Mouse (Mus musculus): ENCODE data around the gene Baiap2. TPM values are rescaled to one million over a fixed set of nuclear protein-coding genes. Genes with fewer than 3 reads are reported as not detected.

Gene Baiap2
- polyA plus RNA-seq, 1 experiment from 2014 or later = 11.0 TPM

GRCm38 (mm10) chr11:119982236-119982635 is 39.7 kb downstream of the Baiap2 start:
- ATAC-seq (ENCODE audit: low FRiP score, low TSS enrichment) = no peak
- no peaks in the 10 kb centered on the region for H3K9me3 ChIP-seq (ENCODE audit: control insufficient read depth, low read length)

GRCm38 (mm10) chr11:119983151-119983550 is 40.6 kb downstream of the Baiap2 start:
- Histone ChIP-seq H3K4me3 (replicated peaks; ENCODE audit: low read depth, low read length) (no peak overlapping the region), H3K36me3 (ENCODE audit: control insufficient read depth, insufficient read depth, low read length) (no peaks in the 10 kb centered on the region), H3K4me2 (ENCODE audit: low read length) (no peak overlapping the region), H3K27ac (replicated peaks; ENCODE audit: low read depth, low read length) (no peak overlapping the region), H3K9ac (replicated peaks; ENCODE audit: low read length) (no peak overlapping the region), H3K4me1 (ENCODE audit: control insufficient read depth, insufficient read depth, low read length) (no peaks in the 10 kb centered on the region; the same call in 1 of the 2 replicates), H3K9me3 (ENCODE audit: control insufficient read depth, low read length) (no peaks in the 10 kb centered on the region), H3K27me3 (ENCODE audit: control insufficient read depth, insufficient read depth, low read length) (no peaks in the 10 kb centered on the region)
- WGBS = 96% methylated on average over 2 of the region's 2 CpGs
- peak; percentile 30 for DNase-seq
- no peak for ATAC-seq (ENCODE audit: low FRiP score, low TSS enrichment)

More at GRCm38 (mm10) chr11:119982236-119982635, 39.7 kb downstream of the Baiap2 start:
- Histone ChIP-seq H3K9ac (replicated peaks; ENCODE audit: low read length) (no peak overlapping the region), H3K27ac (replicated peaks; ENCODE audit: low read depth, low read length) (no peak overlapping the region), H3K4me3 (replicated peaks; ENCODE audit: low read depth, low read length) (no peak overlapping the region), H3K4me2 (ENCODE audit: low read length) (no peak overlapping the region), H3K27me3 (ENCODE audit: control insufficient read depth, insufficient read depth, low read length) (no peaks in the 10 kb centered on the region), H3K4me1 (ENCODE audit: control insufficient read depth, insufficient read depth, low read length) (no peaks in the 10 kb centered on the region), H3K36me3 (ENCODE audit: control insufficient read depth, insufficient read depth, low read length) (no peaks in the 10 kb centered on the region)
- DNase-seq = no peak
- WGBS = 84% methylated on average over 3 of the region's 3 CpGs

GRCm38 (mm10) chr11:119986751-119987425 is 44.3 kb downstream of the Baiap2 start:
- Histone ChIP-seq H3K9me3 (ENCODE audit: control insufficient read depth, low read length) (no peaks in the 10 kb centered on the region), H3K27me3 (ENCODE audit: control insufficient read depth, insufficient read depth, low read length) (no peaks in the 10 kb centered on the region), H3K4me1 (ENCODE audit: control insufficient read depth, insufficient read depth, low read length) (peaks cover 17% of the 10 kb centered on the region), H3K4me2 (ENCODE audit: low read length) (no peak overlapping the region), H3K9ac (replicated peaks; ENCODE audit: low read length) (no peak overlapping the region), H3K27ac (replicated peaks; ENCODE audit: low read depth, low read length) (no peak overlapping the region), H3K36me3 (ENCODE audit: control insufficient read depth, insufficient read depth, low read length) (no peaks in the 10 kb centered on the region), H3K4me3 (replicated peaks; ENCODE audit: low read depth, low read length) (no peak overlapping the region)
- ATAC-seq (ENCODE audit: low FRiP score, low TSS enrichment) = no peak
- WGBS = 90% methylated on average over 9 of the region's 9 CpGs
- DNase-seq = no peak

- Histone ChIP-seq H3K4me1 (ENCODE audit: control insufficient read depth, insufficient read depth, low read length) (peaks cover 17% of the 10 kb centered on the region), H3K9ac (replicated peaks; ENCODE audit: low read length) (no peak overlapping the region), H3K4me3 (replicated peaks; ENCODE audit: low read depth, low read length) (no peak overlapping the region), H3K9me3 (ENCODE audit: control insufficient read depth, low read length) (no peaks in the 10 kb centered on the region), H3K27me3 (ENCODE audit: control insufficient read depth, insufficient read depth, low read length) (no peaks in the 10 kb centered on the region), H3K4me2 (ENCODE audit: low read length) (no peak overlapping the region), H3K27ac (replicated peaks; ENCODE audit: low read depth, low read length) (no peak overlapping the region), H3K36me3 (ENCODE audit: control insufficient read depth, insufficient read depth, low read length) (no peaks in the 10 kb centered on the region)
- DNase-seq (no peak), ATAC-seq (ENCODE audit: low FRiP score, low TSS enrichment) (no peak)
- WGBS = 85% methylated on average over 7 of the region's 7 CpGs
Observed at GRCm38 (mm10) chr11:119987876-119988275, 45.3 kb downstream of the Baiap2 start.

GRCm38 (mm10) chr11:119988391-119988790 is 45.8 kb downstream of the Baiap2 start:
- DNase-seq (no peak), ATAC-seq (ENCODE audit: low FRiP score, low TSS enrichment) (no peak)
- Histone ChIP-seq H3K4me1 (ENCODE audit: control insufficient read depth, insufficient read depth, low read length) (peaks cover 17% of the 10 kb centered on the region), H3K9me3 (ENCODE audit: control insufficient read depth, low read length) (no peaks in the 10 kb centered on the region), H3K27me3 (ENCODE audit: control insufficient read depth, insufficient read depth, low read length) (no peaks in the 10 kb centered on the region), H3K9ac (replicated peaks; ENCODE audit: low read length) (no peak overlapping the region), H3K36me3 (ENCODE audit: control insufficient read depth, insufficient read depth, low read length) (no peaks in the 10 kb centered on the region), H3K4me3 (replicated peaks; ENCODE audit: low read depth, low read length) (no peak overlapping the region), H3K4me2 (ENCODE audit: low read length) (no peak overlapping the region), H3K27ac (replicated peaks; ENCODE audit: low read depth, low read length) (no peak overlapping the region)
- 92% methylated on average over 7 of the region's 7 CpGs for WGBS

- Histone ChIP-seq H3K4me2 (ENCODE audit: low read length) (no peak overlapping the region; the same call in 1 of the 2 replicates), H3K4me1 (ENCODE audit: control insufficient read depth, insufficient read depth, low read length) (peaks cover 17% of the 10 kb centered on the region), H3K9me3 (ENCODE audit: control insufficient read depth, low read length) (no peaks in the 10 kb centered on the region), H3K4me3 (replicated peaks; ENCODE audit: low read depth, low read length) (no peak overlapping the region), H3K27ac (replicated peaks; ENCODE audit: low read depth, low read length) (0 out of 2 replicates have a peak overlapping the region, but pooled peaks have one; percentile 37), H3K27me3 (ENCODE audit: control insufficient read depth, insufficient read depth, low read length) (no peaks in the 10 kb centered on the region), H3K9ac (replicated peaks; ENCODE audit: low read length) (no peak overlapping the region), H3K36me3 (ENCODE audit: control insufficient read depth, insufficient read depth, low read length) (no peaks in the 10 kb centered on the region)
- 16% methylated on average over 10 of the region's 10 CpGs for WGBS
- ATAC-seq (ENCODE audit: low FRiP score, low TSS enrichment) (0 out of 2 replicates have a peak, but pooled peaks have one; percentile 34), DNase-seq (peak; percentile 73)
Observed at GRCm38 (mm10) chr11:119989115-119989564, 46.6 kb downstream of the Baiap2 start.

- H3K9ac ChIP-seq (replicated peaks; ENCODE audit: low read length) = no peak overlapping the region
- no peak overlapping the region for H3K4me3 ChIP-seq (replicated peaks; ENCODE audit: low read depth, low read length)
- ATAC-seq (ENCODE audit: low FRiP score, low TSS enrichment) (no peak), DNase-seq (no peak)
- no peak overlapping the region for H3K27ac ChIP-seq (replicated peaks; ENCODE audit: low read depth, low read length)
- H3K4me1 ChIP-seq (ENCODE audit: control insufficient read depth, insufficient read depth, low read length) = peaks cover 17% of the 10 kb centered on the region
- H3K27me3 ChIP-seq (ENCODE audit: control insufficient read depth, insufficient read depth, low read length) = no peaks in the 10 kb centered on the region
- H3K9me3 ChIP-seq (ENCODE audit: control insufficient read depth, low read length) = no peaks in the 10 kb centered on the region
- 56% methylated on average over 10 of the region's 10 CpGs for WGBS
- H3K36me3 ChIP-seq (ENCODE audit: control insufficient read depth, insufficient read depth, low read length) = no peaks in the 10 kb centered on the region
- H3K4me2 ChIP-seq (ENCODE audit: low read length) = peak overlapping the region; percentile 35
Observed at GRCm38 (mm10) chr11:119990658-119991337, 48.2 kb downstream of the Baiap2 start.

GRCm38 (mm10) chr11:119991338-119991678 is 48.7 kb downstream of the Baiap2 start:
- ATAC-seq (ENCODE audit: low FRiP score, low TSS enrichment) (peak; percentile 68; the same call in 1 of the 2 replicates), DNase-seq (peak; percentile 95)
- H3K9ac ChIP-seq (replicated peaks; ENCODE audit: low read length) = no peak overlapping the region
- H3K4me1 ChIP-seq (ENCODE audit: control insufficient read depth, insufficient read depth, low read length) = peaks cover 17% of the 10 kb centered on the region
- no peak overlapping the region for H3K27ac ChIP-seq (replicated peaks; ENCODE audit: low read depth, low read length)
- no peak overlapping the region for H3K4me3 ChIP-seq (replicated peaks; ENCODE audit: low read depth, low read length)
- H3K36me3 ChIP-seq (ENCODE audit: control insufficient read depth, insufficient read depth, low read length) = no peaks in the 10 kb centered on the region
- WGBS = 11% methylated on average over 10 of the region's 10 CpGs
- no peaks in the 10 kb centered on the region for H3K9me3 ChIP-seq (ENCODE audit: control insufficient read depth, low read length)
- H3K27me3 ChIP-seq (ENCODE audit: control insufficient read depth, insufficient read depth, low read length) = no peaks in the 10 kb centered on the region
- peak overlapping the region; percentile 35 for H3K4me2 ChIP-seq (ENCODE audit: low read length)

- Histone ChIP-seq H3K27me3 (ENCODE audit: control insufficient read depth, insufficient read depth, low read length) (no peaks in the 10 kb centered on the region), H3K4me2 (ENCODE audit: low read length) (no peak overlapping the region), H3K9ac (replicated peaks; ENCODE audit: low read length) (no peak overlapping the region), H3K27ac (replicated peaks; ENCODE audit: low read depth, low read length) (no peak overlapping the region), H3K4me1 (ENCODE audit: control insufficient read depth, insufficient read depth, low read length) (no peaks in the 10 kb centered on the region), H3K9me3 (ENCODE audit: control insufficient read depth, low read length) (no peaks in the 10 kb centered on the region), H3K4me3 (replicated peaks; ENCODE audit: low read depth, low read length) (no peak overlapping the region), H3K36me3 (ENCODE audit: control insufficient read depth, insufficient read depth, low read length) (no peaks in the 10 kb centered on the region)
- ATAC-seq (ENCODE audit: low FRiP score, low TSS enrichment) (no peak), DNase-seq (no peak)
- WGBS = 84% methylated on average over 16 of the region's 16 CpGs
Observed at GRCm38 (mm10) chr11:119997351-119997750, 54.8 kb downstream of the Baiap2 start.

Data from midbrain, embryonic 14.5 days (tissue).